Mouse (Mus musculus) bone marrow macrophage, adult 2 months (primary cell): ENCODE data around the gene Psma4.

ENCODE experiments used
- CTCF ChIP-seq: IDR thresholded peaks from 2 replicates; pipeline ENCODE4 v1.5.1; 2012; ENCODE audit warnings: low read depth, mild to moderate bottlenecking, low read length, moderate library complexity
- POLR2A ChIP-seq: IDR thresholded peaks from 2 replicates; pipeline ENCODE4 v1.6.1; 2012; ENCODE audit warnings: mild to moderate bottlenecking, low read depth, low read length, borderline replicate concordance

- TF ChIP-seq CTCF = no peak
- TF ChIP-seq POLR2A = no peak
These were observed 13.1 kb downstream of the Psma4 start for GRCm38 (mm10) chr9:54963669-54964068.
